Mouse (Mus musculus): Measurements from ENCODE around the gene AC131692.1. TPM values are rescaled to one million over a fixed set of nuclear protein-coding genes. Genes with fewer than 3 reads are reported as not detected.
A peak's percentile ranks its signal among the peaks of the same experiment; 100 is the strongest.

Gene AC131692.1
- polyA plus RNA-seq, 1 experiment from 2014 or later = 0.35 TPM

GRCm38 (mm10) chr19:6084478-6085248 is 9.6 kb upstream of the AC131692.1 start, which contains the start of the genes Zfpl1 and Cdca5:
Zfpl1 (minus strand) TSS chr19:6084956.
Cdca5 (plus strand) TSS chr19:6084983.
- ATAC-seq (ENCODE audit: low FRiP score, low TSS enrichment) = peak; percentile 93
- H3K4me3 ChIP-seq (ENCODE audit: low read length) = peak within 1 kb of the TSS; percentile 85
- H3K9ac ChIP-seq (replicated peaks; ENCODE audit: low read length) = peak within 1 kb of the TSS; percentile 80
- H3K4me1 ChIP-seq (ENCODE audit: insufficient read depth, low read length) = peaks cover 15% of the 10 kb centered on the region
- under 1% methylated on average over 58 of the region's 58 CpGs for WGBS
- peak within 1 kb of the TSS; percentile 91 for H3K4me2 ChIP-seq (replicated peaks; ENCODE audit: low read depth, low read length)
- peaks cover 23% of the 10 kb centered on the region for H3K36me3 ChIP-seq (ENCODE audit: insufficient read depth, low read length)
- no peaks in the 10 kb centered on the region for H3K27me3 ChIP-seq (ENCODE audit: insufficient read depth, low read length)
- H3K9me3 ChIP-seq (ENCODE audit: low read length) = no peaks in the 10 kb centered on the region
- H3K27ac ChIP-seq (ENCODE audit: low read length) = peak within 1 kb of the TSS; percentile 65

- peak overlapping the region; percentile 91 for H3K4me2 ChIP-seq (replicated peaks; ENCODE audit: low read depth, low read length)
- no peaks in the 10 kb centered on the region for H3K9me3 ChIP-seq (ENCODE audit: low read length)
- H3K27ac ChIP-seq (ENCODE audit: low read length) = peak overlapping the region; percentile 65
- H3K9ac ChIP-seq (replicated peaks; ENCODE audit: low read length) = peak overlapping the region; percentile 80
- peak overlapping the region; percentile 85 for H3K4me3 ChIP-seq (ENCODE audit: low read length)
- WGBS = under 1% methylated on average over 17 of the region's 17 CpGs
- peak; percentile 80 for ATAC-seq (ENCODE audit: low FRiP score, low TSS enrichment)
- H3K36me3 ChIP-seq (ENCODE audit: insufficient read depth, low read length) = peaks cover 23% of the 10 kb centered on the region
- H3K27me3 ChIP-seq (ENCODE audit: insufficient read depth, low read length) = no peaks in the 10 kb centered on the region
- peaks cover 15% of the 10 kb centered on the region for H3K4me1 ChIP-seq (ENCODE audit: insufficient read depth, low read length)
Measured at GRCm38 (mm10) chr19:6085417-6085879, 8.8 kb upstream of the AC131692.1 start.

GRCm38 (mm10) chr19:6088841-6089240 is 5.4 kb upstream of the AC131692.1 start:
- Histone ChIP-seq H3K27ac (ENCODE audit: low read length) (no peak overlapping the region), H3K4me2 (replicated peaks; ENCODE audit: low read depth, low read length) (no peak overlapping the region), H3K4me3 (ENCODE audit: low read length) (no peak overlapping the region), H3K4me1 (ENCODE audit: insufficient read depth, low read length) (peaks cover 9% of the 10 kb centered on the region), H3K27me3 (ENCODE audit: insufficient read depth, low read length) (no peaks in the 10 kb centered on the region), H3K9me3 (ENCODE audit: low read length) (no peaks in the 10 kb centered on the region), H3K36me3 (ENCODE audit: insufficient read depth, low read length) (peaks cover 30% of the 10 kb centered on the region), H3K9ac (replicated peaks; ENCODE audit: low read length) (no peak overlapping the region)
- ATAC-seq (ENCODE audit: low FRiP score, low TSS enrichment) = no peak
- 89% methylated on average over 13 of the region's 13 CpGs for WGBS

- no peak overlapping the region for H3K4me3 ChIP-seq (ENCODE audit: low read length)
- 86% methylated on average over 3 of the region's 3 CpGs for WGBS
- H3K36me3 ChIP-seq (ENCODE audit: insufficient read depth, low read length) = peaks cover 8% of the 10 kb centered on the region
- H3K9me3 ChIP-seq (ENCODE audit: low read length) = no peaks in the 10 kb centered on the region
- ATAC-seq (ENCODE audit: low FRiP score, low TSS enrichment) = no peak
- H3K27me3 ChIP-seq (ENCODE audit: insufficient read depth, low read length) = no peaks in the 10 kb centered on the region
- no peak overlapping the region for H3K9ac ChIP-seq (replicated peaks; ENCODE audit: low read length)
- H3K4me2 ChIP-seq (replicated peaks; ENCODE audit: low read depth, low read length) = no peak overlapping the region
- H3K4me1 ChIP-seq (ENCODE audit: insufficient read depth, low read length) = no peaks in the 10 kb centered on the region
- H3K27ac ChIP-seq (ENCODE audit: low read length) = no peak overlapping the region
Measured at GRCm38 (mm10) chr19:6097847-6098246, 3.6 kb downstream of the AC131692.1 start.

- no peak overlapping the region for H3K9ac ChIP-seq (replicated peaks; ENCODE audit: low read length)
- H3K27me3 ChIP-seq (ENCODE audit: insufficient read depth, low read length) = no peaks in the 10 kb centered on the region
- H3K4me2 ChIP-seq (replicated peaks; ENCODE audit: low read depth, low read length) = no peak overlapping the region
- ATAC-seq (ENCODE audit: low FRiP score, low TSS enrichment) = no peak
- no peak overlapping the region for H3K4me3 ChIP-seq (ENCODE audit: low read length)
- no peaks in the 10 kb centered on the region for H3K9me3 ChIP-seq (ENCODE audit: low read length)
- 57% methylated on average over 6 of the region's 6 CpGs for WGBS
- H3K36me3 ChIP-seq (ENCODE audit: insufficient read depth, low read length) = no peaks in the 10 kb centered on the region
- no peak overlapping the region for H3K27ac ChIP-seq (ENCODE audit: low read length)
- no peaks in the 10 kb centered on the region for H3K4me1 ChIP-seq (ENCODE audit: insufficient read depth, low read length)
Measured at GRCm38 (mm10) chr19:6101186-6101585, 7.0 kb downstream of the AC131692.1 start.

- 82% methylated on average over 6 of the region's 6 CpGs for WGBS
Measured at GRCm38 (mm10) chr19:6102169-6102853, 8.1 kb downstream of the AC131692.1 start.

GRCm38 (mm10) chr19:6104476-6104875 is 10.3 kb downstream of the AC131692.1 start:
- Histone ChIP-seq H3K36me3 (ENCODE audit: insufficient read depth, low read length) (no peaks in the 10 kb centered on the region), H3K9me3 (ENCODE audit: low read length) (no peaks in the 10 kb centered on the region), H3K4me1 (ENCODE audit: insufficient read depth, low read length) (no peaks in the 10 kb centered on the region), H3K27ac (ENCODE audit: low read length) (no peak overlapping the region), H3K9ac (replicated peaks; ENCODE audit: low read length) (no peak overlapping the region), H3K27me3 (ENCODE audit: insufficient read depth, low read length) (no peaks in the 10 kb centered on the region), H3K4me3 (ENCODE audit: low read length) (no peak overlapping the region), H3K4me2 (replicated peaks; ENCODE audit: low read depth, low read length) (no peak overlapping the region)
- 75% methylated on average over 4 of the region's 4 CpGs for WGBS
- ATAC-seq (ENCODE audit: low FRiP score, low TSS enrichment) = no peak

More at GRCm38 (mm10) chr19:6102169-6102853, 8.1 kb downstream of the AC131692.1 start:
- Histone ChIP-seq H3K27me3 (ENCODE audit: insufficient read depth, low read length) (no peaks in the 10 kb centered on the region), H3K9me3 (ENCODE audit: low read length) (no peaks in the 10 kb centered on the region), H3K9ac (replicated peaks; ENCODE audit: low read length) (no peak overlapping the region), H3K4me3 (ENCODE audit: low read length) (no peak overlapping the region), H3K4me2 (replicated peaks; ENCODE audit: low read depth, low read length) (no peak overlapping the region), H3K4me1 (ENCODE audit: insufficient read depth, low read length) (no peaks in the 10 kb centered on the region), H3K36me3 (ENCODE audit: insufficient read depth, low read length) (no peaks in the 10 kb centered on the region), H3K27ac (ENCODE audit: low read length) (no peak overlapping the region)
- ATAC-seq (ENCODE audit: low FRiP score, low TSS enrichment) = no peak

- Histone ChIP-seq H3K27me3 (ENCODE audit: insufficient read depth, low read length) (no peaks in the 10 kb centered on the region), H3K9ac (replicated peaks; ENCODE audit: low read length) (no peak within 1 kb of the TSS), H3K27ac (ENCODE audit: low read length) (no peak within 1 kb of the TSS), H3K4me1 (ENCODE audit: insufficient read depth, low read length) (no peaks in the 10 kb centered on the region), H3K4me2 (replicated peaks; ENCODE audit: low read depth, low read length) (no peak within 1 kb of the TSS), H3K36me3 (ENCODE audit: insufficient read depth, low read length) (no peaks in the 10 kb centered on the region), H3K9me3 (ENCODE audit: low read length) (no peaks in the 10 kb centered on the region), H3K4me3 (ENCODE audit: low read length) (no peak within 1 kb of the TSS)
- no peak for ATAC-seq (ENCODE audit: low FRiP score, low TSS enrichment)
- WGBS = 87% methylated on average over 7 of the region's 7 CpGs
Measured at GRCm38 (mm10) chr19:6105586-6105985, 11.4 kb downstream of the AC131692.1 start, which contains the start of gene Naaladl1. Naaladl1 (plus strand) TSS chr19:6105782.

GRCm38 (mm10) chr19:6113116-6113515 is 18.9 kb downstream of the AC131692.1 start:
- no peak overlapping the region for H3K4me3 ChIP-seq (ENCODE audit: low read length)
- no peak overlapping the region for H3K9ac ChIP-seq (replicated peaks; ENCODE audit: low read length)
- peaks cover 9% of the 10 kb centered on the region for H3K4me1 ChIP-seq (ENCODE audit: insufficient read depth, low read length)
- no peaks in the 10 kb centered on the region for H3K27me3 ChIP-seq (ENCODE audit: insufficient read depth, low read length)
- no peak overlapping the region for H3K4me2 ChIP-seq (replicated peaks; ENCODE audit: low read depth, low read length)
- 31% methylated on average over 6 of the region's 6 CpGs for WGBS
- no peak for ATAC-seq (ENCODE audit: low FRiP score, low TSS enrichment)
- no peak overlapping the region for H3K27ac ChIP-seq (ENCODE audit: low read length)
- peaks cover 17% of the 10 kb centered on the region for H3K36me3 ChIP-seq (ENCODE audit: insufficient read depth, low read length)
- no peaks in the 10 kb centered on the region for H3K9me3 ChIP-seq (ENCODE audit: low read length)

All from kidney, embryonic 16.5 days (tissue).